Mouse (Mus musculus): ENCODE data around the gene Sept9. TPM values are rescaled to one million over a fixed set of nuclear protein-coding genes. Genes with fewer than 3 reads are reported as not detected.

Sept9 gene
- polyA plus RNA-seq (2016; fragmentation: Nextera tagmentation; extraction: Ambion mirVana), result 186 and 195 TPM in 2 replicates

DNA sequence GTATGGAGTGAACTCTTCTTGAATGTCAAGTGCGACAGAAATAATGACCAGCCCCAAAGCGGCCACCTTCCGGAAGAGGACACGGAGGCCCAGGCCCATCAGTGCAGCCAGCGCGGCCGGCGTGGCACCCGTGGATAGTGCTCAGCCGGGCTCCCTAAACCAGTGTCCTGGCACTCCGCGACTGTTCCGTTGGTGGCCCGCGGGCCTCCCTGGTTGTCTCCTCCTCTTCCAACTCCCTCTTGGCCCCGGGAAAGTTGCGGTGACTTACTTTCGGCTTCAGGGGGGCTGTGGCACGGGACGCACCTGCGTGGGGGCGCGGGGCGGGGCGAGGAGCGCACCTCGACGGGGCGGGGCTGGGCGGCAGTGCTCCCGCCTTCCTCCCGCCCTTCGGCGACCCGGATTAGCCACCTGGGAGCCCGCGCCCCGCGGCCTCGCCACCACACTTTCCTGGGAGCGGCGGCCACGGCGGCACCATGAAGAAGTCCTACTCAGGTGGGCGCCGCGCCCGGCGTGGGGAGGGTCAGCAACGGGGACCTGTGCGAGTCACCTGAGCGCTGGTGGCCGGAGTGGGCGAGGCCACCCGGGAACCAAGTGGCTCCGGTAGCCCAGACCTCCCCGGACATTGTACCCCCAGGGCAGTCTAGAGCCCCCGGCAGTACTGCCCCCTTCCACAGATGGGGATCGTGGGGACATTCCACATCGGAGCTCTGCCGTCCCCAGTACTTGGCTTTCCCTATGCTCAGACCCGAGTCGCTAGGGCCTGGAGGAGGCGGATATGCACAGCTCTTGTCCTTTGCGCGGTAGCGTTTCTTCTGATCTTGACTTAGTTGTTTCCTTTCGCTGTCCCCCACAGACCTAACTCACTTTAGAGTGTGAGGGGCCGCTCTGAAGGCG lies at the start of gene Sept9:
TSS of gene Sept9 (plus strand) at position 380 of the 894 bp plus-strand sequence.
- under 1% methylated on average over 69 of the region's 70 CpGs for WGBS
- DNase-seq (ENCODE audit: low spot score), result peak; percentile 38
- peaks cover 82% of the 10 kb centered on the region for H3K27me3 ChIP-seq (ENCODE audit: low read depth, poor library complexity, severe bottlenecking)

DNA sequence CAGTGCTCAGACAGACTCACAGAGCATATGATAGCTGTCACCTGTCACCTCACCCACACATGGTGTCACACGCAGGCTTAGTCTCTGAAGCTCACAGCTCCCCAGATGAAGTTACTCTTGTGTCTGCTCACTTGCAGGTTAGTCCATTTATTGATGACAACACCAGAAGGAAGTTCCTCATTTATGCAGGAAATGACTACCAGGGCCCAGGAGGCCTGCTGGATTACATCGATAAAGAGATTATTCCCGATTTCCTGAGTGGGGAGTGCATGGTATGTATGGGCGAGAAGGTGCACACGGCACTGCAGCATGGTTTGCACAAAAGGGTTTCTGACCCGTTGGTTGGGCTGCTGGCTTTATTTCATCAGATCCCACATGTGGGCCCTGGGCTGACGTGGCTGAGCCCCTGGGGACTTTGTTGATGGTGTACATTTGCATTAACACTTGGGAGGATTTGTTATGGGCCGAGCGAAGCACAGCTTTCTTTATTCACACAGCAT lies 48.9 kb upstream of the Sept9 start:
- Histone ChIP-seq H3K36me3 (peaks cover 93% of the 10 kb centered on the region), H3K9me3 (replicated peaks) (no peaks in the 10 kb centered on the region), H3K27ac (replicated peaks) (no peak overlapping the region), H3K27me3 (ENCODE audit: low read depth, poor library complexity, severe bottlenecking) (no peaks in the 10 kb centered on the region), H3K4me3 (no peak overlapping the region), H3K4me1 (peaks cover 33% of the 10 kb centered on the region)
- DNase-seq (ENCODE audit: low spot score), result no peak
- 90% methylated on average over 9 of the region's 9 CpGs for WGBS

More for the DNA sequence above, at the start of gene Sept9:
- H3K9me3 ChIP-seq (replicated peaks), result no peaks in the 10 kb centered on the region
- H3K27ac ChIP-seq (replicated peaks), result no peak within 1 kb of the TSS; the same call in 1 of the 2 replicates
- H3K4me1 ChIP-seq, result peaks cover 20% of the 10 kb centered on the region
- peak within 1 kb of the TSS; percentile 58 for H3K4me3 ChIP-seq
- no peaks in the 10 kb centered on the region for H3K36me3 ChIP-seq

DNA sequence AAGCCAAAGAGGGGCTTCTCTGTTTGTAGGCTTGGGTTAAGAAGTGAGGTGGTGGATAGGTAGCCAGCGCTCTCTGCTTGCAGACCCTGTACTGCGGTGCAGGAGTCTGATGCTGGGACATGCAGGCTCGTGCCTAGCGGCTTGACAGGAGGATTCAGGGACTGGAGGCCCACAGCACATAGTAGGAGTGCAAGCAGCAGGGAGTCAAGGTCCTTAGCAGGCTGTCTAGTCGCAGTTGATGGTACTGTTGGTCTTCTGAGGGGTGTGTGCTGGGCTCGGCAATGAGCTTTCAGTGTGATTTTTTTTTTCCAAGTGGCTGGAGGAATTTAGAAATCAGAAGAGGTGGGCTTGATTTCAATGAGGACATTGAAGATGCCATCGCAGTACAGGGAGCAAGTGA lies 48.0 kb upstream of the Sept9 start:
- H3K4me1 ChIP-seq, result peaks cover 42% of the 10 kb centered on the region
- no peak overlapping the region for H3K27ac ChIP-seq (replicated peaks)
- DNase-seq (ENCODE audit: low spot score), result no peak
- H3K9me3 ChIP-seq (replicated peaks), result no peaks in the 10 kb centered on the region
- H3K36me3 ChIP-seq, result peaks cover 92% of the 10 kb centered on the region
- H3K27me3 ChIP-seq (ENCODE audit: low read depth, poor library complexity, severe bottlenecking), result no peaks in the 10 kb centered on the region
- WGBS, result 91% methylated on average over 7 of the region's 7 CpGs
- H3K4me3 ChIP-seq, result no peak overlapping the region

DNA sequence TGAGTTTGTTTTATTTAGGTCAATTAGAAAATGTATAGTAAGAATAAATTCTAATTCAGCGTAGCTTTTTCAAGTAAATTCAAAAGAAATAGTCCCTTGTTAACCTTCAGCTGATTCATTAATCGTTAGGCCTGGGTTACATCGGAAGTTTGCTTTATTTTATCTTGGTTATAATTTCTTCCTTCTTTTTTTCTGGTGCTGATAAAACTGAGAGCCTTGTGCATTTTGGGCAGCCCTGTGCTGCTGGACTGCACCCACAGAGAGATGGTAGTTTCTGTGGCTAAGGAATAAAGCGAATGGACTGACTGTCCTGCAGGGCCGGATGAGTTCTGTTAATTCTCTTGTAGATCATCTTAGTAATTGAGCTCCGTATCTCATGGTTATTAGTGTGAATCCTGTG lies 46.9 kb upstream of the Sept9 start:
- H3K4me3 ChIP-seq, result no peak overlapping the region
- no peak for DNase-seq (ENCODE audit: low spot score)
- H3K9me3 ChIP-seq (replicated peaks), result no peaks in the 10 kb centered on the region
- H3K36me3 ChIP-seq, result peaks cover 90% of the 10 kb centered on the region
- WGBS, result 94% methylated on average over 6 of the region's 6 CpGs
- no peaks in the 10 kb centered on the region for H3K27me3 ChIP-seq (ENCODE audit: low read depth, poor library complexity, severe bottlenecking)
- H3K27ac ChIP-seq (replicated peaks), result no peak overlapping the region
- peaks cover 39% of the 10 kb centered on the region for H3K4me1 ChIP-seq

DNA sequence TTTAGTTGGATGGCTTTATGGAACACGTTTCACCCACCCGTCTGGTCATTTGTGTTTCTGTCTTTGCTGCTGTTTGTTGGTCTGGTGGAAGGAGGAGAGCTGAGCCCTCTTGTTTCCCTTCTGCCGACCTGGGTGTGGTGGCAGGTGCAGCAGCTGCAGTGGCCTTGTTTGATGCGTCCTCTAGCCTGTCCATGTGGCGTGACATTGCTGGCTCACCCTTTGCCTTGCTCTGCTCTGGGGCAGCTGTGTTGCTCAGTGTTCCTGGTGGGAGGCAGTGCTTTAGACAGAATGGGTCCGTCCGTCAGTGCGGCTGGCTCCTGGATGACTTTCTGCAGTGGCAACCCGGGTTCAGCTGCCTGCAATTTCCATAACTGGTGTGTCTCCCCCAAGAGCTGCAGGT lies 45.9 kb upstream of the Sept9 start:
- WGBS, result 87% methylated on average over 9 of the region's 9 CpGs
- no peak overlapping the region for H3K4me3 ChIP-seq
- H3K9me3 ChIP-seq (replicated peaks), result no peaks in the 10 kb centered on the region
- DNase-seq (ENCODE audit: low spot score), result no peak
- peak overlapping the region; percentile 43 for H3K27ac ChIP-seq (replicated peaks)
- H3K4me1 ChIP-seq, result peaks cover 39% of the 10 kb centered on the region
- no peaks in the 10 kb centered on the region for H3K27me3 ChIP-seq (ENCODE audit: low read depth, poor library complexity, severe bottlenecking)
- peaks cover 90% of the 10 kb centered on the region for H3K36me3 ChIP-seq

DNA sequence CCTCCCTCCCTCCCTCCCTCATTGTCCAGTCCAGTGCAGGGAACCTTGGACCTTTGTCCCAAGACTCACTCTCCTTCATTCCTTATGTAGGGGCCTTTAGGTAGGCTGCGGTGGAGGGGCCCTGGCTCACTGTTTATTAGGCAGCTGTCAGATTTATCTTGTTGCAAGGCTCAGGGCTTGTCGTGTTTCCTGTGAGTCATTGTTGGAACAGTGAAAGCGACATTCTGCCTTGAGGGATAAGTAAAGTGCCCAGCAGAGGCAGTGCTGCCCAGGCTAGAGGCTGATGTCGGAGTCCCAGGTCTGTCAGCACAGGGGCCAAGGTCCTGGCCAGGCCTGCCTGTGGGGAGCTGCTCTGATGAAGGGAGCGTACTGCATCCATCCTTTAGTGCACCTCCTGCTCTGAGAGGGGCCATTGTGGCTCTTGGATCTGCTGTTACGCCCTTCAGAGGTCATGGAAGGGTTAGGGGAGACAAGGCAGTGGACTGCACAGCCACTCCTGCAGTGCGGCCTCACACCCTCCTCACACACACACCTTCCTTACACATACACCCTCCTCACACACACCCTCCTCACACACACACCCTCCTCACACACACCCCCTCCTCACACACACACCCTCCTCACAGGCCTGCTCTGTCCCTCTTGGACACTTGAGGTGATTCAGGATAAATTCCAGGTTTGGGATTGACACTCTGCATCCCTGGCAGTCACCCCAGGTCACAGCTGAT lies 45.2 kb upstream of the Sept9 start:
- Histone ChIP-seq H3K36me3 (peaks cover 89% of the 10 kb centered on the region), H3K27me3 (ENCODE audit: low read depth, poor library complexity, severe bottlenecking) (no peaks in the 10 kb centered on the region), H3K4me1 (peaks cover 33% of the 10 kb centered on the region), H3K27ac (replicated peaks) (peak overlapping the region; percentile 43; the same call in 1 of the 2 replicates), H3K4me3 (no peak overlapping the region), H3K9me3 (replicated peaks) (no peaks in the 10 kb centered on the region)
- no peak for DNase-seq (ENCODE audit: low spot score)
- 72% methylated on average over 7 of the region's 7 CpGs for WGBS

DNA sequence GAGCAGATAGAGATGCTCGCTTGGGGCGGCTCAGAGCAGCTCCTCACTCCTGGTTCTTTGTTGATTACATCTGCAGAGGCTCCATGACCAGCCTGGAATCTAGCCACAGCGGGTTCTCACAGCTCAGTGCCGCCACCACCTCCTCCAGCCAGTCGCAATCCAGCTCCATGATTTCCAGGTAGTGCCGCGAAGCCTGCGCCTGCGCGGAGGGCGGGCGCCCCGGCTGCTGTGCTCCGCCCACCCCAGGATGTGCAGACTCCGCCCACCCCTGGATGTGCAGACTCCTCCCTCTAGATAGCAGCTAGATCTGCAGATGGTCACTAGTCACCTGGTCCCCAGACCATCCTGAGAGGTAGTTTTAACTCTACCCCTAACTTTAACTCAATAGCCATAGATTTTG lies 42.7 kb upstream of the Sept9 start:
- Histone ChIP-seq H3K4me1 (peaks cover 32% of the 10 kb centered on the region), H3K9me3 (replicated peaks) (no peaks in the 10 kb centered on the region), H3K27ac (replicated peaks) (0 out of 2 replicates have a peak overlapping the region, but pooled peaks have one; percentile 66), H3K4me3 (peak overlapping the region; percentile 37), H3K27me3 (ENCODE audit: low read depth, poor library complexity, severe bottlenecking) (no peaks in the 10 kb centered on the region), H3K36me3 (peaks cover 75% of the 10 kb centered on the region)
- 7% methylated on average over 15 of the region's 15 CpGs for WGBS
- DNase-seq (ENCODE audit: low spot score), result peak; percentile 83

DNA sequence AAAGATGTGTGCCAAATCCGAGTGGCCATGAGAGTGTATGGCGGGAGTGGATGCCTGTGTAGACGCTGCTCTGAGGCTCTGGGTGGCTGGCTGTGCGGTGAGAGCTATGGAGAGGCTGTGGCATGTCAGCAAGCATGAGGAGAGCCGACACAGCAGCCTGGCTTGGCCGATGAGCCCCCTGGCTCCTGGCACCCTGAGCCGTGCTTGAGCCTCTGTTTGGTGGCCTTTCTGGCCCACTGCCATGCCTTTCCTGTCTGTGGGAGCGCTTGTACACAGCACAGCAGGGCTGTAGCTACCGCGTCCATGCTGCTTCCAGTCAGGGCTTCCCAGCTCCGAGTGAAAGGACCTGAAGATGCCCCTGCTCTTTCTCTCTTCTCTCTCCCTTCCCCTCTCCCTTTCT lies 41.1 kb upstream of the Sept9 start:
- no peak for DNase-seq (ENCODE audit: low spot score)
- Histone ChIP-seq H3K27ac (replicated peaks) (no peak overlapping the region), H3K27me3 (ENCODE audit: low read depth, poor library complexity, severe bottlenecking) (no peaks in the 10 kb centered on the region), H3K9me3 (replicated peaks) (no peaks in the 10 kb centered on the region), H3K4me1 (peaks cover 33% of the 10 kb centered on the region), H3K4me3 (no peak overlapping the region), H3K36me3 (peaks cover 65% of the 10 kb centered on the region)
- 92% methylated on average over 11 of the region's 11 CpGs for WGBS

DNA sequence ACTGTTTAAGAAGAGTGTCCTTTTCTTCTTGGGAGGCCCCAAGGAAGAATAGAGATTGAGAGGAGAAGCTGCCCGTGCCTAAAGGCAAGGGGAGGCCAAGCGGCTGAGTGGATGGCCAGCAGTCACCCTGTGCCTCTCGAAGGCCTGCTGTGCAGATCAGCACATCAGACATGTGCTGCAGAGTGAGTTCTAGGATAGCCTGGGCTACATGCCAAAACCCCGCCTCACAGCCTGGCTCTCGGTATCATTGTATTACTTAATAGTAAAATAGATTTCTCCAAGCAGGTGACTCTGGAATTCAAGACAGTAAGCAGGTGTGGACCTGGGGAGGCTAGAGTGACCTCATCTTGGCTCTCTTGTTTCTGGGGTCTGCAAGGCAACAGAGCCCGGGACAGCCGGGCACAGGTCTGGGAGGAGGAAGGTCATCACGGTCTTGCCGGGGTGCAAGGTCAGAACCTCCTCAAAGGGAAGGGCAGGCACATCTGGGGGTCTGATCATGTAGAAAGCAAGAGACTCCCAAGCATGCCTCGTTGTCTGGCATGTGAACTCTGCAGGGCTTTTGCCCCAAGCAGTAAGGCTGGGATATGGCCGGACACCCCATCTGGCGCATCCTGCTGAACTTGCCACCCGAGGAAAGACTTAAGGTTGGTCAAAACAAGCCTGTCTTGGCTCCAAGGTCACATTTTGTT lies 40.1 kb upstream of the Sept9 start:
- no peaks in the 10 kb centered on the region for H3K9me3 ChIP-seq (replicated peaks)
- no peak overlapping the region for H3K4me3 ChIP-seq
- H3K27me3 ChIP-seq (ENCODE audit: low read depth, poor library complexity, severe bottlenecking), result no peaks in the 10 kb centered on the region
- peaks cover 23% of the 10 kb centered on the region for H3K4me1 ChIP-seq
- 92% methylated on average over 13 of the region's 13 CpGs for WGBS
- DNase-seq (ENCODE audit: low spot score), result no peak
- H3K36me3 ChIP-seq, result peaks cover 55% of the 10 kb centered on the region
- no peak overlapping the region for H3K27ac ChIP-seq (replicated peaks)

DNA sequence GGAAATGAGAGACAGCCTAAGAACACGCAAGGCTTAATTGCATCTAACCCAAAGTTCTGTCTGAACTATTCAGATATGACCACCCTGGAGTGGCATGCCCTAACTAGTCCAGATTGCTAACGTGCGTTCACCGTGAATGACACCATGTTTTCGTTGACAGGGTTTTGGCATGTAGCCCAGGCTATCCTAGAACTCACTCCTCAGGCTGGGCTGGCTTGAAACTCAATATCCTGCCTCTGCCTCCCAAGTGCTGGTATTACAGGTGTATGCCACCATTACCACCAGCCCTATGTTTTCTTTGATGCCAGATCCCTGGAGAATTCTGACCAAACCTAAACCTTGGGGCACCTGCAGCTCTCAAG lies 39.5 kb upstream of the Sept9 start:
- Histone ChIP-seq H3K4me1 (peaks cover 22% of the 10 kb centered on the region), H3K4me3 (no peak overlapping the region), H3K9me3 (replicated peaks) (no peaks in the 10 kb centered on the region), H3K36me3 (peaks cover 50% of the 10 kb centered on the region), H3K27me3 (ENCODE audit: low read depth, poor library complexity, severe bottlenecking) (no peaks in the 10 kb centered on the region), H3K27ac (replicated peaks) (no peak overlapping the region)
- WGBS, result 97% methylated on average over 5 of the region's 5 CpGs
- no peak for DNase-seq (ENCODE audit: low spot score)

DNA sequence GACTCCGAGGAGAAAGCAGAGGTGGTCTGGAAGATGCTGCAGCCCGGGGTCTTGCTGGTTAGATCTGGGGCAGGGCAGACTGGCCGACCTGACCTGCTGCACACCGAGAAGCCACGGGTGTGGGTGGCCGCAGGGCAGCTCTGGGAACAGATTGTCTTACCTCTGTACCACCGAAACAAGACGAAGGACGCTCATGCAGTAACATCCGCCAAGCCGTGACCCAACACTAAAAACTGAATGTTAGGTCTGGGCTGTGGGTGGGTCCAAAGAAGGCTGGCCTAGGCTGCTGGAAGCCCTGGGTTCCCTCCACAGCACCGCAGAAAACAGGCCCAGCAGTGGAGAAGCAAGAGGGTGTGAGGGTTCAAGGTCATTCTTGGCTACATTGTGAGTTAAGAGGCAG lies 38.7 kb upstream of the Sept9 start:
- Histone ChIP-seq H3K4me3 (no peak overlapping the region), H3K4me1 (peaks cover 28% of the 10 kb centered on the region)
- 94% methylated on average over 12 of the region's 12 CpGs for WGBS

DNA sequence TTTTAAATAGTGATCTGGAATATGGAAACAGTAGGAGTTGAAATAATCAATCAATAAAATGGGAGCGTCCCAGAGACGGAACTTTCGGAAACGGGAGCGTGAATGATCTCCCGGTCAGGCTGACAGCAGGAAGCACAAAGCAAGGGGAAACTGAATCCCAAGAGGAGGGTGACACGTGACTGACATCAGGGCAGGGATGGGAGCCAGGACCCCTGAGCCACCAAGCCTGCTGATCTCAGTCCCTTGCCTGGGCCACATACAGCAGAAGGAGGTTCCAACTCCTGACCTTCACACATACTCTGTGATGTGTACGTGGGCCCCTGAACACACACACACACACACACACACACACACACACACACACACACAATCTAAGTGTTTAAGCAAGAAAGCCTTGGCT lies 37.9 kb upstream of the Sept9 start:
- 79% methylated on average over 8 of the region's 8 CpGs for WGBS
- peaks cover 36% of the 10 kb centered on the region for H3K36me3 ChIP-seq
- no peak overlapping the region for H3K4me3 ChIP-seq
- no peaks in the 10 kb centered on the region for H3K9me3 ChIP-seq (replicated peaks)
- no peaks in the 10 kb centered on the region for H3K27me3 ChIP-seq (ENCODE audit: low read depth, poor library complexity, severe bottlenecking)
- no peak for DNase-seq (ENCODE audit: low spot score)
- peaks cover 25% of the 10 kb centered on the region for H3K4me1 ChIP-seq
- no peak overlapping the region for H3K27ac ChIP-seq (replicated peaks)

More for the DNA sequence above, 38.7 kb upstream of the Sept9 start:
- H3K36me3 ChIP-seq, result peaks cover 41% of the 10 kb centered on the region
- no peaks in the 10 kb centered on the region for H3K27me3 ChIP-seq (ENCODE audit: low read depth, poor library complexity, severe bottlenecking)
- H3K9me3 ChIP-seq (replicated peaks), result no peaks in the 10 kb centered on the region
- no peak overlapping the region for H3K27ac ChIP-seq (replicated peaks)
- no peak for DNase-seq (ENCODE audit: low spot score)

Measured in midbrain, embryonic 10.5 days (tissue).